11 mouse cellular contexts compared by ENCODE assay signal in the genomic region with DNA sequence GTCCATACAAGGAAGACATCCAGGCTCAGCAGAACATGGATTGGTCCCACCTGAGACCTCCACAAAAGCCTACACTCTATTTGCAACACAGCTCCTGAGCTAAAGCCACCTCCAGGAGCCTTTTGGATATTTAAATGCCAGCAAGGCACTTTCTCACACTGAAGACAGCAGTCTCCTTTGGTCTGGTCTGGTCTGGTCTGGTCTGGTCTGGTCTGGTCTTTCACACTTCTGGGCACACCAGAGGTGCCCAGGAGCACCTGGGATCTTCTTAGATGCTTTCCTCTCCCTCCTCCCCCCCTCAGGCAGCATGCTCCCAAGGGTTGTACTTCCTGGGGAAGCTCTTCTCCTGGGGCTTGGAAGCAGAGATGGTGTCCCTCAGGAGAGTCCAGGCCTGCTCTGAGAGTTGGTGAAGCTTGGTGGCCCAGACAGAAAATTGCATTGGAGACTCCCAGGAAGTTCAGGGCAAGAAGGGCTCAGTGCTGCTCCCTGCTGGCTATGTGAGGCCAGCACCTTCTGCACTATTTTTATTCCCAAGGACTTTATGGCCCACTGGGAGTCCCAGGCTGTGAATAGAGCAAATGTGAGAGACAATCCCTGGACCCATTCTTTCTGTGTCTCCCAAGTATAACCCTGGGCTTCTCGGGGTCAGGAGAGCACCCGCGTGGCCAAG. TPM values are rescaled to one million over a fixed set of nuclear protein-coding genes. Genes with fewer than 3 reads are reported as not detected.
DNase-seq lines count a peak whose midpoint lies in the region; ATAC-seq lines count a peak whose summit lies in the region.
"Had no signal": no experiment of that assay in that cellular context is flagged by ENCODE, and none has a peak within 500 bp of the region (broad histone marks: within the 10 kb centered on the region; RNA-seq: fewer than 3 reads in every experiment).

No protein-coding gene starts in this region.

- peak; percentile 66 for DNase-seq in cerebellum, adult 8-10 months
- no peak for DNase-seq in cerebellum, adult 11 months
- DNase-seq in neural tube, embryonic 10.5 days (ENCODE audit: extremely low spot score, low spot score), result peak; percentile 44
- peak; percentile 8 for DNase-seq in c-Kit-negative CD71-positive TER-119-positive erythroid progenitor cells, embryonic 14.5 days (ENCODE audit: low read depth, low spot score)
- peak; percentile 71 to 78 for DNase-seq in heart, postnatal 14 days
- DNase-seq in frontal cortex, postnatal 14 days (ENCODE audit: low spot score in 2 of 2), result no peak

- no peak for ATAC-seq in neural tube, embryonic 15.5 days (ENCODE audit: low FRiP score)
- peak; percentile 72 for ATAC-seq in megakaryocyte, adult 5-6 weeks (ENCODE audit: poor library complexity, severe bottlenecking)
- ATAC-seq: Patski had no signal

- no peak overlapping the region for H3K27ac ChIP-seq in neural tube, embryonic 15.5 days (replicated peaks)
- H3K27ac ChIP-seq: neural tube, embryonic 12.5 days had no signal

- no peaks in the 10 kb centered on the region for H3K27me3 ChIP-seq in neural tube, embryonic 15.5 days (replicated peaks)
- H3K27me3 ChIP-seq: neural tube, embryonic 12.5 days; Patski had no signal

- H3K9me3 ChIP-seq in neural tube, embryonic 15.5 days (replicated peaks), result no peaks in the 10 kb centered on the region
- H3K9me3 ChIP-seq: neural tube, embryonic 12.5 days had no signal

- 38% methylated on average over 3 of the region's 3 CpGs for WGBS in neural tube, embryonic 15.5 days

- peaks cover 7% of the 10 kb centered on the region for H3K4me1 ChIP-seq in neural tube, embryonic 15.5 days
- H3K4me1 ChIP-seq: neural tube, embryonic 12.5 days had no signal

- no peak overlapping the region for H3K9ac ChIP-seq in neural tube, embryonic 15.5 days (replicated peaks)
- H3K9ac ChIP-seq: neural tube, embryonic 12.5 days had no signal

- intact Hi-C loops in heart, postnatal 14 days (cut with DNase I), result loop anchor here (2.0 kb wide), 1 partner anchor 49 kb away; no protein-coding TSS in a partner anchor

- H3K4me3 ChIP-seq in neural tube, embryonic 15.5 days (replicated peaks), result no peak overlapping the region
- H3K4me3 ChIP-seq: neural tube, embryonic 12.5 days had no signal

- no peak overlapping the region for H3K4me2 ChIP-seq in neural tube, embryonic 15.5 days
- H3K4me2 ChIP-seq: neural tube, embryonic 12.5 days had no signal

- H3K36me3 ChIP-seq in neural tube, embryonic 15.5 days, result no peaks in the 10 kb centered on the region
- H3K36me3 ChIP-seq: neural tube, embryonic 12.5 days had no signal

RNA-seq across cellular contexts. Expression of a gene that starts 8.6 kb away (rescaled TPM):
- 2.7 and 4.4 TPM in 2 replicates for polyA plus RNA-seq in neural tube, embryonic 15.5 days (2015; fragmentation: Nextera tagmentation; extraction: Ambion mirVana)
- total RNA-seq in heart, postnatal 14 days (2021), result not detected
- total RNA-seq in megakaryocyte, adult 5-6 weeks (2015), result 0.09 and 0.16 TPM in 2 replicates
- not detected in 2 replicates for total RNA-seq in megakaryocyte, adult 5-6 weeks (2017)
- total RNA-seq: hematopoietic stem cell, adult 5-6 weeks had no signal
- polyA plus RNA-seq: Patski had no signal

RNA-seq across cellular contexts. Expression of a gene that starts 19.9 kb away (rescaled TPM):
- 2.0 and 2.1 TPM in 2 replicates for polyA plus RNA-seq in neural tube, embryonic 15.5 days (2015; fragmentation: Nextera tagmentation; extraction: Ambion mirVana)
- total RNA-seq in heart, postnatal 14 days (2021), result under 1 TPM; 0.62 to 0.71 TPM
- 137 and 168 TPM in 2 replicates for total RNA-seq in megakaryocyte, adult 5-6 weeks (2015)
- 120 and 142 TPM in 2 replicates for total RNA-seq in megakaryocyte, adult 5-6 weeks (2017)

RNA-seq across cellular contexts. Expression of a gene that starts 33.3 kb away (rescaled TPM):
- polyA plus RNA-seq in neural tube, embryonic 15.5 days (2015; fragmentation: Nextera tagmentation; extraction: Ambion mirVana), result 23.8 and 28.8 TPM in 2 replicates
- 10 to 100 TPM; 20.3 to 23.0 TPM for total RNA-seq in heart, postnatal 14 days (2021)
- total RNA-seq in megakaryocyte, adult 5-6 weeks (2015), result not detected in 2 replicates
- not detected in 2 replicates for total RNA-seq in megakaryocyte, adult 5-6 weeks (2017)

Comparison
In these comparisons a context has a peak if more than half of its experiments do, and no peak if none do; other contexts are left out.
1. DNase-seq: peak in cerebellum, adult 8-10 months (single experiment), neural tube, embryonic 10.5 days (single experiment), c-Kit-negative CD71-positive TER-119-positive erythroid progenitor cells, embryonic 14.5 days (single experiment) and heart, postnatal 14 days (2 of 2); none in cerebellum, adult 11 months (single experiment) and frontal cortex, postnatal 14 days (0 of 2).
2. RNA of a gene that starts 19.9 kb away (total RNA-seq): 120 to 168 TPM in megakaryocyte, adult 5-6 weeks; 0.62 to 0.71 TPM in heart, postnatal 14 days; every median in the first group is over 10 times any median in the second.
3. RNA of a gene that starts 33.3 kb away (total RNA-seq): 20.3 to 23.0 TPM in heart, postnatal 14 days; not detected in megakaryocyte, adult 5-6 weeks; every median in the first group is over 10 times any median in the second.